Mouse (Mus musculus): ENCODE measurements around the gene Gm10198. TPM values are rescaled to one million over a fixed set of nuclear protein-coding genes. Genes with fewer than 3 reads are reported as not detected.

Gene Gm10198
- polyA plus RNA-seq, 1 experiment from 2014 or later = not detected

DNA sequence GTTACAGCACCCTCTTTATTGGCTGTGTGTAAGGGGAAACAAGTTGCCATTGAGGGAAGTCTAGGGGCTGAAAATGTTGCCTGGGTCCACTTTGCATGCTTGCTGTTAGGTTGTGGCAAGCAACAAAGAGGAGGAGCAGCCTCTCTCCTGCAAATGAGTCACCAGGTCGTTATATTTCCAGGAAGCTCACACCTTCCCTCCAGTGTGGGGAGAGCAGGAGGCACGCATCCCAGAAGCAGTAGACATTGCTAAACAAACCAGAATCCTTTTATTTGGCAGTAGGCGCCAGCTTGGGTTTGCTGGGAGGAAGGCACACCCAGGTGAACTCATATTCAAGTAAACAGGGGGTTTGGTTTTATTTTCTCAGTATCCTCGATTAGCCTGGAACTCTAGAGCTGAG, 8.8 kb downstream of the Gm10198 start:
- H3K4me1 ChIP-seq = no peaks in the 10 kb centered on the region
- ATAC-seq (ENCODE audit: low FRiP score, low read depth) = no peak
- H3K4me2 ChIP-seq (replicated peaks) = no peak overlapping the region
- H3K27me3 ChIP-seq = no peaks in the 10 kb centered on the region
- H3K27ac ChIP-seq (replicated peaks) = no peak overlapping the region
- no peaks in the 10 kb centered on the region for H3K36me3 ChIP-seq
- no peak overlapping the region for H3K4me3 ChIP-seq
- WGBS = 66% methylated on average over 4 of the region's 4 CpGs
- no peak overlapping the region for H3K9ac ChIP-seq (replicated peaks)
- no peaks in the 10 kb centered on the region for H3K9me3 ChIP-seq

DNA sequence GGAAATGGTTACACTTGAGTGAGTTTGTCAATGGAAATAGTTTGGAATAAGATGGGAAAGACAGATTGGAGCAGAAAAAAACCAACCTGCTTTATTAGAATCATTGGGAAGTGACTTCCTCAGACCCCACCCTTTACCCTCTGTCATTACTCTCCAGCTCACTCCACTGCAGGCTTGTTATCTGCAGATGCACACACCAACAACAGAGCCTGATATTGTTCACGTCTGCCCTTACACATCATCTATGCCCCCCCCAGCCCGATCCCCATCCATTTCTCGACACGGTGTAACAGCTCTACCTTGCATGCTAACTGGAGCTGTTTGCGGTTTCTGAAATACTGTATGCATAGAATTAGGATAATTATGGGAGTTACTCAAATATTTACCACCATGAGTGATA, 12.2 kb downstream of the Gm10198 start:
- WGBS = 95% methylated on average over 5 of the region's 5 CpGs

DNA sequence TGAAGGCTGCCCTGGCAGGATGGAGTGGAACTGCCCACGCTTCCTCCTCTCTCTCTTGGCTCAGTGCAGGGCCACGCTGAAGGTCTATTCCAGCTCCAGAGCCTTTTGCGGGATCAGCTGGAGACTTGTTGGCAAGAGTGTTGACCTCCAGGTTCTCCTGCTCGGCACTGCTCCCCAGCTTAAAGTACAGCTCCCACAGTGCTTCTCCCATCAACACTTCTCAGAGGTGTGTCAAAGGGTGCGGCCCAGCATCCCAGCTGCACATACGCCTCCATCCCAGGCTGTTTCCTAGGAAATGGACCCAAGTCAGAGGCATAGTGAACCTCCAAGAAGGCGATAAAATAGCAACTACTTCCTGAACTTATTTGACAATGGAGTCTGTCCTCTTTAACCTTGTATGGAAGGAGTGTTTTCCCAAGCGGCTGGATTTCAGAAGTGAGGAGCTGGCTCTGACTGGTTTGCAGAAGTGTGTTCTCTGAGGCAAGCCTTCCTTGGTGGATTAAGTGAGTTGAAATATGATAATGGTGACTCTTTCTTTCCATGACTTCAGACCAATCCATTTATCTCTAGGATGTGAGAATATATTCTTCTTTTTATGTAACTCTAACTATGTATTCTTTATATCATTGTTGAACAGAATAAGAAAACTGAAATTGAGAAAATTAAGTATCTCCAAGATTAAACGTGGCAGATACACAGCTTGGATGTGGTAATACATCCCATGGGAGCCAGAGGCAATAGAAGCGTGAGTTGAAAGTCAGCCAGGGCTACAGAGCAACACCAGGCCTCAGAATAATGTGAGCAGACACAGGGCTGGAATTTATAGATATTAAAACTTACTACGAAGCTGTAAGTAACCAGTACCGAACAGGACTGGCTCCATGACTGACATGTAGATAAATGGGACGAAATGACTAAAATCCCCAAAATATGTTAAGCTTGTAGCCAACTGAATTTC, 23.9 kb downstream of the Gm10198 start:
- no peak for ATAC-seq (ENCODE audit: low FRiP score, low read depth)
- Histone ChIP-seq H3K27me3 (no peaks in the 10 kb centered on the region), H3K4me2 (replicated peaks) (no peak overlapping the region), H3K9me3 (no peaks in the 10 kb centered on the region), H3K9ac (replicated peaks) (no peak overlapping the region), H3K4me3 (no peak overlapping the region), H3K4me1 (no peaks in the 10 kb centered on the region), H3K27ac (replicated peaks) (no peak overlapping the region), H3K36me3 (no peaks in the 10 kb centered on the region)
- WGBS = 87% methylated on average over 13 of the region's 13 CpGs

More for the DNA sequence above, 12.2 kb downstream of the Gm10198 start:
- no peaks in the 10 kb centered on the region for H3K4me1 ChIP-seq
- H3K4me2 ChIP-seq (replicated peaks) = no peak overlapping the region
- no peaks in the 10 kb centered on the region for H3K9me3 ChIP-seq
- no peak overlapping the region for H3K9ac ChIP-seq (replicated peaks)
- H3K27ac ChIP-seq (replicated peaks) = no peak overlapping the region
- no peak for ATAC-seq (ENCODE audit: low FRiP score, low read depth)
- no peaks in the 10 kb centered on the region for H3K27me3 ChIP-seq
- H3K4me3 ChIP-seq = no peak overlapping the region
- H3K36me3 ChIP-seq = no peaks in the 10 kb centered on the region

DNA sequence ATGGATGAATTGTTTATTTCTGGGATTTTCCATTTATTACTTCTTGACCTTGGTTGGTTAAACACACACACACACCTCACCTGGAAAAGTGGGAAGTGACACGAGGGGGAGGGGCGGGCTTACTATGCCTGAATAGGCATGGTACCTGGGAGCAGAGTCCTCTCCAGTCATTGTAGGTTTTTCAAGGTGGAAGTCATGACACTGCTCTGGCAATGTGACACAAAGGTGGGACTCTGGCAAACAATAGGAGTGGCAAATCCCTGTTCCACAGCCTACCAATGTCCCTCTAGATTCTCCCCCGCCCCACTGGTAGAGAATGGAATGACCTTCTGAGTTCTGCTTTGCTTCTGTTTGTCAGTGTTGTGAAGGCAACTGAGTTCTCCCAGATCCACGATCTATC, 27.8 kb downstream of the Gm10198 start:
- H3K36me3 ChIP-seq = no peaks in the 10 kb centered on the region
- 89% methylated on average over 4 of the region's 4 CpGs for WGBS
- H3K9me3 ChIP-seq = no peaks in the 10 kb centered on the region
- H3K4me3 ChIP-seq = no peak overlapping the region
- H3K4me1 ChIP-seq = no peaks in the 10 kb centered on the region
- no peak overlapping the region for H3K9ac ChIP-seq (replicated peaks)
- no peak overlapping the region for H3K4me2 ChIP-seq (replicated peaks)
- ATAC-seq (ENCODE audit: low FRiP score, low read depth) = no peak
- no peaks in the 10 kb centered on the region for H3K27me3 ChIP-seq
- no peak overlapping the region for H3K27ac ChIP-seq (replicated peaks)

DNA sequence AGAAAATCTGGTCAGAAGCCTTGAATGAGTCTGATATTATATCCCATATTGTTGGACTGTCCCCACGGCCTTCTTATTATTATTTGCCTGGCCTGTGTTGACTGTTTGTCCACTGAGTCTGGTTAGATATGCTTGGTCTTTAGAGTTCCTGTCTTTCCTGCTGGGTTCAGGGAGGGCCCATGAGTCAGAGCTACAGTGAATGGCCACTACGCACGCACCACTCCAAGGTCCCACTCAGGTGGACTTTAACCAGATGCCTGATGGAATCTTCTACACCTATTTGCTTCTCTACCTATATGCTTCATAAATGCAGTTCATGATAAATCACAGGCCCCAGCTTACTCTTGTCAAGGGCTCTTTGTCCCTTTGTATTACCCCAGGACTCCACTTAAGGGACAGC, 29.8 kb downstream of the Gm10198 start:
- no peaks in the 10 kb centered on the region for H3K27me3 ChIP-seq
- no peak overlapping the region for H3K4me2 ChIP-seq (replicated peaks)
- H3K4me3 ChIP-seq = no peak overlapping the region
- 96% methylated on average over 3 of the region's 3 CpGs for WGBS
- no peaks in the 10 kb centered on the region for H3K36me3 ChIP-seq
- H3K9me3 ChIP-seq = no peaks in the 10 kb centered on the region
- no peak overlapping the region for H3K27ac ChIP-seq (replicated peaks)
- H3K9ac ChIP-seq (replicated peaks) = no peak overlapping the region
- no peaks in the 10 kb centered on the region for H3K4me1 ChIP-seq
- no peak for ATAC-seq (ENCODE audit: low FRiP score, low read depth)

DNA sequence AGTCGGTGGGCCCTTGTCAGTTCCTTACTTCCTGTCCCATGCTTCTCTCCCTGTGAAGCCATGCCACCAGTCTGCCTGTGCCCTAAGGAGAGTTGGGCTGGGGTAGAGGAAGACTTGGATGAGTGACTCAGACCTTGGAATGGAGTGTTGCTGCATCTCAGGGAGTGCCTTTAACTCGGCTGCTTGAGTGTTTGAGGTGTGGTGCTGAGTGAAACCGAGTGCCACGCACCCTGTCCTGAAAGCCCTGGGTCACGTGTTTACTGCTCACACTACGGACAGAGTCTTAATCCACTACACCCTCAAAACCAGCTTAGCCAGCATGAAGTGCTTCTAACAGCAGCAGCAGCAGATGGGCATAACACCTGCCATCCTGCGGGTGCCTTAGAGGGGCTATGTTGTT, 30.5 kb downstream of the Gm10198 start:
- Histone ChIP-seq H3K27ac (replicated peaks) (no peak overlapping the region), H3K9me3 (no peaks in the 10 kb centered on the region), H3K4me3 (no peak overlapping the region), H3K4me2 (replicated peaks) (no peak overlapping the region), H3K36me3 (no peaks in the 10 kb centered on the region), H3K9ac (replicated peaks) (no peak overlapping the region), H3K4me1 (no peaks in the 10 kb centered on the region), H3K27me3 (no peaks in the 10 kb centered on the region)
- ATAC-seq (ENCODE audit: low FRiP score, low read depth) = no peak
- 91% methylated on average over 7 of the region's 7 CpGs for WGBS

DNA sequence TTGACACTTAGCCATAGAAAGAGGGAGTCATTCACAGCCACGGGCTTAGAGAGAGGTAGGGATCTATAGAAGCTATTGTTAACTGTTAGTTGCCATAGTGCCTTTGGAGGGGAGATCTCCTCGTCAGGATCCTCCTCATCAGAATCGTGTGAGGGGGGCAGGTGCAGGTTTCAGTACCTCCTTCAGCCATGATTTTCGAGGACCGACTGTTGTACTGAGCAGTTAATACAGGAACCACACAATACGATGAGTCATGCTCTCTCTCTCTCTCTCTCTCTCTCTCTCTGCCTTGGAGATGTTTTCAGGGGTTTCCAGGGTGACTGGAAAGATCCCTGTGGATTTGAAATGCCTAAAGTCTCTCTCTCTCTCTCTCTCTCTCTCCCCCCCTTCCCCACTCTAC, 31.5 kb downstream of the Gm10198 start:
- Histone ChIP-seq H3K36me3 (no peaks in the 10 kb centered on the region), H3K4me3 (no peak overlapping the region), H3K27ac (replicated peaks) (no peak overlapping the region), H3K27me3 (no peaks in the 10 kb centered on the region), H3K9me3 (no peaks in the 10 kb centered on the region), H3K4me2 (replicated peaks) (no peak overlapping the region), H3K9ac (replicated peaks) (no peak overlapping the region), H3K4me1 (no peaks in the 10 kb centered on the region)
- WGBS = 54% methylated on average over 6 of the region's 6 CpGs
- ATAC-seq (ENCODE audit: low FRiP score, low read depth) = no peak

DNA sequence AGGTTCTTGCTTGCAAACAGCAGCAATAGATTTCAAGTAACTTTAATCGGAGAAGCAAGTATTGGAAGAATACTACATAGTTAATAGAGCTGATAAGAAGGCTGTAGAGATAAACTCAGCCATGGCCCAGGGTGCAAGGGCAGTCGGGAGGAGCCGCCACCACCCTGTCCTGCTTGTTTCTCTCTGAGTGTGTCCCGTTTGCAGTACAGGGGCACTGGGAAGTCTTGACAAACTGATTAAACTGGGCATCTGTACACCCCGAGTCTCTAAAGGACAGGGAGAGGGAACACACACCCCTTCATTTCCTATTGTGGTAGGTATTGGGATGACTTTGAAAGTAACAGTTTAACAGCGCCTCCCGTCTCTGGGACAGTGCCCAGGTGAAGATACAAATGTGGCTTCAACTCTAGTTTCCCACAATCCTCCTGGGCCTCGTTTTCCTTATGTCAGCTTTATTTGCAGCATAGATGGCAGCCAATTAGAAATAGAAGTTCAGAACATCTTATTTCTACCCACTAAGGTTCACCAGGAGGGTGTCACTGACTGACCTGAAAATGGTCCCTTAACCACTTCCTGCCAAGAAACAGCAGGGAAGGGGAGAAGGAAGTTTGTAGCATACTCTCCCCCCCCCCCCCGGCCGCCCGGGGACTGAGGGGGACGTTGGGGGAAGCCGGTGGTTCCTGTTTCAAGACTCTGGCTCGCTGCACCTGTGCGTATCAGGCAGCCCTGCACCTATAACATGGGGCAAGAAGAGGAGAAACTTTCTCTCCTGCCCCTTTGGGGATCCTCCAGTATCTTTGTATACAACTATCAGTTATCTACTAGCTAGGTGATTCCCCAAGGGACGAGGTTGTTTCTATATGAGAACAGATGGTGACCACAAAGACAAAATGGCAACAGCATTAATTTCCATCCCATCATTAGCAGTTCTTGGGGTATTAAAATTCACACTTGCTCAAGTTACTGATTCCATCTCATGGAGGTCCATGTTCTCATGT, 41.9 kb downstream of the Gm10198 start:
- Histone ChIP-seq H3K27ac (replicated peaks) (no peak overlapping the region), H3K4me3 (no peak overlapping the region), H3K36me3 (no peaks in the 10 kb centered on the region), H3K9me3 (0 out of 2 replicates have a peak, but pooled peaks cover 6% of the 10 kb centered on the region), H3K27me3 (no peaks in the 10 kb centered on the region), H3K4me2 (replicated peaks) (no peak overlapping the region), H3K9ac (replicated peaks) (no peak overlapping the region), H3K4me1 (no peaks in the 10 kb centered on the region)
- ATAC-seq (ENCODE audit: low FRiP score, low read depth) = no peak
- 87% methylated on average over 14 of the region's 16 CpGs for WGBS

DNA sequence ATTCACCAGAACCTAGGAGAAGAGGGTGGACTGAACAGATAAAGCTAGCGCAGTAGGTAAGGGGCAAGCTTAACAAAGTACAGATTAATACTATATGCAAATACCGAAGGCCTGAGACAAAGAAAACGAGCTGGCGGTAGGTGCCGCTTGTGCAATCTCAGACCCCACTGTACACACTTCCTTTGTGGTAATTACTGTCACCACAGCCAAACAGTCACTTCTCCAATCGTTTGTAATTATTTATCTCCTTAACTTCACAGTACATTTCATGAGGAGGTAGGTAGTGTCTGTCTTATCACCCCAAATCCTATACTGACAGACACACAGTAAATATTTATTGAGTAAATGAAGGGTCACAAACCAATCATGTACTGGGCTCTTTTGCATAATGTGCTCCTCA, 47.7 kb downstream of the Gm10198 start:
- no peak for ATAC-seq (ENCODE audit: low FRiP score, low read depth)
- Histone ChIP-seq H3K4me2 (replicated peaks) (no peak overlapping the region), H3K9ac (replicated peaks) (no peak overlapping the region), H3K4me3 (no peak overlapping the region), H3K36me3 (no peaks in the 10 kb centered on the region), H3K27ac (replicated peaks) (no peak overlapping the region), H3K27me3 (no peaks in the 10 kb centered on the region), H3K9me3 (0 out of 2 replicates have a peak, but pooled peaks cover 6% of the 10 kb centered on the region), H3K4me1 (no peaks in the 10 kb centered on the region)
- 78% methylated on average over 6 of the region's 6 CpGs for WGBS

Other genes with a start within 250 kb of the Gm10198 start
- 123 and 134 TPM in 2 replicates for gene Gpbp1, start 102.7 kb upstream of the Gm10198 start, polyA plus RNA-seq (2016; fragmentation: Nextera tagmentation; extraction: Ambion mirVana)
- gene Gm49496, start 42.8 kb upstream of the Gm10198 start, polyA plus RNA-seq (2016; fragmentation: Nextera tagmentation; extraction: Ambion mirVana) = not detected in 2 replicates
- 25.6 and 26.0 TPM in 2 replicates for gene Mier3, start 88.2 kb downstream of the Gm10198 start, polyA plus RNA-seq (2016; fragmentation: Nextera tagmentation; extraction: Ambion mirVana)
- gene Map3k1, start 216.2 kb downstream of the Gm10198 start, polyA plus RNA-seq (2016; fragmentation: Nextera tagmentation; extraction: Ambion mirVana) = 14.0 and 14.1 TPM in 2 replicates

Measured in midbrain, embryonic 12.5 days (tissue).